Mouse (Mus musculus) testis, adult 2 months (tissue): ENCODE measurements at regions not wholly inside any gene's neighbourhood (a gene's known extent, or its start where the extent isn't known, plus 50 kb on each side); places are given as distances from the start of the nearest gene placed in this dataset.

Experiments used
- CTCF ChIP-seq: fragments of 200-500 bp; IDR thresholded peaks from 2 replicates; pipeline ENCODE4 v1.5.1; 2012; ENCODE audit warnings: low read depth, mild to moderate bottlenecking, inconsistent platforms, low read length, moderate library complexity; ENCODE audit not compliant: control insufficient read depth, insufficient read depth, insufficient replicate concordance
- POLR2A ChIP-seq: fragments of 200-500 bp; IDR thresholded peaks from 2 replicates; pipeline ENCODE4 v1.6.1; 2012; ENCODE audit warnings: low read depth, mild to moderate bottlenecking, inconsistent platforms, low read length, moderate library complexity; ENCODE audit not compliant: control insufficient read depth

DNA sequence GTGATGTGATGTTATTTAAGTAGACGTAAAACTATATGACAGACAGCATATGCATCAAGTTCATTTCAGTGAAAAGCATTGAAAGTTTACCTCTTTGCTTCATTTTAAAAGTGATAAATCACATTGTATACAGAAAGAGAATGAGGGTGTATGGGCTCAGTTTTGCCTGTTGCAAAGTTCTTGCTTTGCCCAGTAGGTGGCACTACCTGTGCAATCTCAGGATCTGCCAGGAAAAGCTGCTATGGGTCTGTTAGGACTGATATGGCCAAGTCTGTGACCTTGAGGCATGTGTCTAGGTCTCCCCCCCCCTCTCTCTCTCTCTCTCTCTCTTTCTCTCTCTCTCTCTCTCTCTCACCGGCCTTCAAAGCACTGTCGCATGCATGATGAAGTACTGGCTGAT lies 701.3 kb downstream of the Rab28 start:
- no peak; the same call in 1 of the 2 replicates for TF ChIP-seq CTCF
- no peak for TF ChIP-seq POLR2A
